Mouse (Mus musculus) MEL (cell line): ENCODE measurements at regions not wholly inside any gene's neighbourhood (a gene's known extent, or its start where the extent isn't known, plus 50 kb on each side); places are given as distances from the start of the nearest gene placed in this dataset.

ENCODE experiments used
- CTCF ChIP-seq, 3 experiments: IDR thresholded peaks in 2 of 3; conservative IDR thresholded peaks in 1 of 3; 2 replicates each; pipeline ENCODE4 v1.5.1; 2011 to 2012; ENCODE audit warnings: low read length in 3 of 3, low read depth in 2 of 3, mild to moderate bottlenecking in 2 of 3, improper control_type of control experiment in 1 of 3, inconsistent platforms in 1 of 3, mixed read lengths in 1 of 3, moderate library complexity in 1 of 3; ENCODE audit not compliant: control insufficient read depth in 1 of 3, insufficient read depth in 1 of 3, poor library complexity in 1 of 3, severe bottlenecking in 1 of 3
- EP300 ChIP-seq, 2 experiments: IDR thresholded peaks; 2 replicates each; pipeline ENCODE4 v1.6.1; 2011; ENCODE audit warnings: improper control_type of control experiment in 2 of 2, low read length in 2 of 2, low read depth in 1 of 2, mild to moderate bottlenecking in 1 of 2
- HCFC1 ChIP-seq: IDR thresholded peaks from 2 replicates; pipeline ENCODE4 v1.6.1; 2012; ENCODE audit warnings: low read depth, mild to moderate bottlenecking, inconsistent platforms, low read length, improper control_type of control experiment, moderate library complexity
- SIN3A ChIP-seq: IDR thresholded peaks from 2 replicates; pipeline ENCODE4 v1.6.1; 2012; ENCODE audit warnings: low read length, improper control_type of control experiment, inconsistent platforms
- TAL1 ChIP-seq: IDR thresholded peaks from 2 replicates; pipeline ENCODE4 v1.6.1; 2012; ENCODE audit warnings: mild to moderate bottlenecking, inconsistent platforms, low read length, moderate library complexity, mixed read lengths

- TF ChIP-seq EP300 (IDR thresholded peaks at IDR 0.05; ENCODE audit: low read depth in 1 of 2, low read length in 2 of 2): no peak
- no peak for TF ChIP-seq SIN3A
- no peak for TF ChIP-seq TAL1
- no peak for TF ChIP-seq HCFC1
- no peak for TF ChIP-seq CTCF (IDR thresholded peaks at IDR 0.05 in 2 of 3, conservative IDR thresholded peaks at IDR 0.05 in 1 of 3; ENCODE audit: control insufficient read depth in 1 of 3, insufficient read depth in 1 of 3, low read depth in 2 of 3, low read length in 3 of 3, poor library complexity in 1 of 3, severe bottlenecking in 1 of 3)
These were observed 56.7 kb upstream of the Rasgrp1 start for GRCm38 (mm10) chr2:117399487-117399886.
